Mouse (Mus musculus) WW6 (cell line): ENCODE measurements around the gene Chil4.
"Not testable (repeated sequence)": the region's sequence is repeated elsewhere in the genome, so short reads cannot be mapped to it uniquely, and the experiment has no call there.

ENCODE experiments used
- DNase-seq: peaks from one replicate; pipeline ENCODE4 v3.0.0-alpha.2; 2013; ENCODE audit warnings: low read depth, low spot score

Chil4 gene

DNA sequence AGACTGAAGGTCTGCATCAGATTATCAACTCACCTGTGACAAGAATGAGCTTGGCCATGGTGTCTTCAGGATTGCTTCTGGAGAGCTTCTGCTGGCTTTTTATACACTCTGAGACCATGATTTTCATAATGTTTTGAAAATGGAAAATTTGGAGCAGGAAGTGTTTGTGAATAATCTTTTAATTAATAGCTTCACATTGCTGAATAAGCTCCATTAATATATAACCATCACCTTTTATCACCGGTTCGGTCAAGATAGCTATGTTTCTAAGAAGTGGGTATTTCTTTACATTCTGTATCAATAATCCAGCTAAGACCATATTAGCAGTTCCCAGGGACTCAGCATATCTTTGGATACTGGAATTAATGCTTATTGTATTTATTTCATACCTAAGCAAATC lies at the start of gene Chil4:
TSS of gene Chil4 (minus strand) at position 101 of the 400 bp plus-strand sequence.
- no peak for DNase-seq

DNA sequence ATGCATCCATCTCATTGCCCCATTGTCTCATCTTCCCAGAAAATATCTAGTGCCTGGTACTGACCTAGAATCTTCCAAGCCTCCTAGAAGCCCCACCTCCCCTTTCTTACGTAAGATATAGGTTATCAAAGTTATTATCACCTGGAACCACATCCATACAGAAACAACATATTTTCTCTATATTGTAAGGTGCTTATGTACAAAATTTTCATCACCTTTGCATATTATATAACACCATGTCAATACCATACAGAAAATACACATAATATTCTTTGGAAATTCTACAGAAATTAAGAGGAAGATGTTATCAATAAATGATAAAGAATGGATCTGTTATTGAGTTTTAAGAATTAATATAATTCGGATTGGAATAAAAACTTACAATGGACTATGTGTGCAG lies 46.5 kb upstream of the Chil4 start:
- DNase-seq, result no peak

DNA sequence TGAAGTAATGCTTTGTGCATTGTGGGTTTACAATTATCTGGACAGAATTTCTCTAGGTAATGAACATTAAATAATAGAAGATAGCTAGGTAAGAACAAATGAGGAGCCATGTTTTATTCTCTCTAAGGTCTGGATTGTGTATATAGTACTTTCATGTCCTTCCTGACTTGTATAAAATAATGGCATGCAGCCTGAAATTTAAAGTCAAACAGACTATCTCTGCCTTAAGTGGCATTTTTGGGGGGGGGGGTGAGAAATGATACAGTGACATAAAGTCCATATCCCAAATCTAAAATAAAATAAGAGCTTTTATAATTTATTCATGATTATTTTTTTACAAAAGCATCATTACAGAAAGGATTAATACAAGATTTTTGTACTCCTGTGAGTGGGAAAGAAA lies 45.5 kb upstream of the Chil4 start:
- DNase-seq, result no peak

DNA sequence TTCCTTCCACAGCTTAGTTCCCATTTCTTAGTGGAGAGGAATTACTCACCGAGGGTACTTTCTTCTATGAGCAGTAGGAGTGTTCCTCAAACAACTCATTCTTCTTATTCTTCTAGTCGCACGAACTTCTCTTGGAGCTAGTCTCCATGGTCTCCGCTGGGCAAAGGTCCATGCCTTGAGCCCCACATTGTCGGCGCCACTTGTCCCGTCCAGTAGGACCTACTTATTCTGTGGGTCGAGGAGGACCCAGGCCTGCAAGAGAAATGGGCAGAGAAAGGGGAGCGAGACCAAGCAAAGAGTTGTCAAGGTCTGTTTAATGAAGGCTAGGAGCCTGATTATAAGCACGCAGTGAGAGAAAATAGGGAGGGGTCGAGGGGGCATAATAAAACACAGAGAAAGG lies 37.8 kb upstream of the Chil4 start:
- not testable (repeated sequence) for DNase-seq

DNA sequence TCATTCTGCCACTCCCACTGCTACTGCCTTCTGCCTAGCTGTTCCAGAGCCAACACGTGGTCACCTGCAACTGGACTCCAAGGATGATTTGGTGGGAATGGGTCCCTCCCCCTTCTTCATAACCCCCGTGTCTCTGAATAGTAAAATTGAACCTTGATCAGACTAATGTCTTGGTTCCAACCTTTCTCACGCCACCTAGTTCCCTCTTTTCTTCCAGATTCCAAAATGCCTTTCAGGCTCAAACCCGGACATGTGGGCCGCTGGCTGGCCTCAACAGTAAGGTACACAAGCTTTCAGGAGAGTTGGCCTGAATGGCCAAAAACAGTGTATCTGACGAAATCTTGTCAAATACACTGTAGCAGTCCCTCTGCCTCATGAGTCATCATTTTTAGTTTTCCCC lies 33.4 kb upstream of the Chil4 start:
- DNase-seq, result no peak

DNA sequence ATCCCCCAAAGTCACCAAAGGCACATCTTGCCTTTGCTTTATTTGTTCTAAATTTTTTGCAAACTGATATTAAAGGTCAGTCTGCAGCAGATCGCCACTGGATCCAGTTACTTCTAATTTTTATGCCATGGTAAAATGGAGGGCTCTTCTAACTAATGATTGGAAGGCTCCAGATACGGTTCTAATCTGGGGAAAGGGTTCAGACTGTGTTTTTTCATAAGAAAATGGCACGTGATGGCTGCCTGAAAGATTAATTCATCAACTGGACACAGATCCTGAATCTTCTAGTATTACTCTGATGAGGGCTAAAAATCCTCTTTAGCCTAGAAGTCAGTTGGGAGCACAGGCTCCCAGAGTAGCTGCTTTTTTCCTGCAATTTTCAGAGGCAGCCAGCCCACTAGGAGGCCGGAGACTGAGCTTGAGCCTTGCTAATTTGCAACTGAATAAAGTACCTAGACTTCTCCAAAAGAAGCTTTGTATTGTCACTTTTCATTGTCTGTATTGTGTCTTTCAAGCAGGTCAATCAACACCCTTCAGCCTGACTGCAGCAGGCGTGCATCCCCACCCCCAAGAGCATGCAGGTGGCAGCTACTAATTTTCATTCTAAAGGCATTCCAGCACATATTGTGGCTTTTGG lies 31.6 kb upstream of the Chil4 start:
- DNase-seq, result not testable (repeated sequence)

DNA sequence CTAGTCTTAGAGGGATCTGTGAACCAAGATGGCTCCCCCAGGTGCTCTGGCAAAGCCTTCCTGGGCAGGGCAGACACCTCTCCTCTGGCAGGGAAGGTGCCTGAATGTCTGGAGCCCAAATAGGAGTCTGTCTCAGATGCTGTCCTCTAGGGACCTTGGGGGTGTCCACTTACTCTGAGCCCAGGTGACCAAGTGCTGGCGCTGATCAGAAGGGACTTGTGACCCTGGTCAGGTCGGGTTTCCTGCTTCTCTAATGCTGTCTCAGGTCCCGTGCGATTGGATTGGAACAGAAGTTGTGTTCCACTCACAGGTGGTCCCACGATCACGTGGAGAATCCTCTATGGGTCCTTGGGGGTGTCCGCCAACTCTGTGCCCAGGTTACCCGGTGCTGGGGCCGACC lies 28.1 kb upstream of the Chil4 start:
- DNase-seq, result not testable (repeated sequence)

DNA sequence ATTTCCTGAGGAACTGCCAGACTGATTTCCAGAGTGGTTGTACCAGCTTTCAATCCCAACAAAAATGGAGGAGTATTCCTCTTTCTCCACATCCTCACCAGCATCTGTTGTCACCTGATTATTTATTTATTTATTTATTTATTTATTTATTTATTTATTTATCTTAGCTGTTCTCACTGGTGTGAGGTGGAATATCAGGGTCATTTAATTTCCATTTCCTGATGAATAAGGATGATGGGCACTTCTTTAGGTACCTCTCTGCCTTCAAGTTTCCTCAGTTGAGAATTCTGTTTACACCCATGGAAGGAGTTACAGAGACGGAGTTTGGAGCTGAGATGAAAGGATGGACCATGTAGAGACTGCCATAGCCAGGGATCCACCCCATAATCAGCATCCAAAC lies 20.9 kb upstream of the Chil4 start:
- not testable (repeated sequence) for DNase-seq

DNA sequence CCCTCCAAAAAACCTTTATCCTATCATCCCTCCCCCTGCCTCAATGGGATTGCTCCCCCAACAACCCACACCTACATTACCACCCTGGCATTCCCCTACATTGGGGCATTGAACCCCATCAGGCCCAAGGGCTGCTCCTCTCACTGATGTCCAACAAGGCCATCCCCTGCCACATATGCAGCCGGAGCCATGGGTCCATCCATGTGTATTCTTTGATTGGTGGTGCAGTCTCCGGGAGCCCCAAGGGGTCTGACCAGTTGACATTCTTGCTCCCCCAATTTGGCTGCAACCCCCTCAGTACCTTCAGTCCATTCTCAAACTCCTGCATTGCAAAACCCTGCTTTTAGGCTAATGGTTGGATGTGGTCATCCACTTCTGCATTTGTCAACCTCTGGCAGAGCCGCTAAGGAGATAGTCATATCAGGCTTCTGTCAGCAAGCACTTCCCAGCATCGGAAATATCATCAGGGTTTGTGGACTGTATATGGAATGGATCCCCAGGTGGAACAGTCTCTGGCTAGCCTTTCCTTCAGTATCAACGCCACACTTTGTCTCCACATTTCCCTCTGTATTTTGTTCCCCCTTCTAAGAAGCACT lies 20.0 kb upstream of the Chil4 start:
- DNase-seq, result no peak

DNA sequence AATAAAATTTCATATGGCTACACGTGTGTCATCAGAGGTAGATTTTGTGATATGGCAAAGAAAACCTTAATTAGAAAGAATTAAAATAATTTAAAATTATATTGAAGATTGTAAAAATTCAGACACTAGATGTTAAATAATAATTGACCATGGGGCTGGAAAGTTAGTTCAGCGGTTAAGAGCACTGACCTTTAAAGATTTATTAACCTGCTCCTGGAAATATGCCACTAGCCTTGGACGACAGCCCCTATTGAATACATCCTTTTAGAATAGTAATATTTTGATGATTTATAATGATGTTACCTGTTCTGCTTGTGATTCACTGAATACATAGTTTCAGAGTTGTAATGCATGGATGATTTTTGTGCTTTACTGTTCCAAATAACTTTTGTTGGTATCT lies 4.1 kb upstream of the Chil4 start:
- not testable (repeated sequence) for DNase-seq

DNA sequence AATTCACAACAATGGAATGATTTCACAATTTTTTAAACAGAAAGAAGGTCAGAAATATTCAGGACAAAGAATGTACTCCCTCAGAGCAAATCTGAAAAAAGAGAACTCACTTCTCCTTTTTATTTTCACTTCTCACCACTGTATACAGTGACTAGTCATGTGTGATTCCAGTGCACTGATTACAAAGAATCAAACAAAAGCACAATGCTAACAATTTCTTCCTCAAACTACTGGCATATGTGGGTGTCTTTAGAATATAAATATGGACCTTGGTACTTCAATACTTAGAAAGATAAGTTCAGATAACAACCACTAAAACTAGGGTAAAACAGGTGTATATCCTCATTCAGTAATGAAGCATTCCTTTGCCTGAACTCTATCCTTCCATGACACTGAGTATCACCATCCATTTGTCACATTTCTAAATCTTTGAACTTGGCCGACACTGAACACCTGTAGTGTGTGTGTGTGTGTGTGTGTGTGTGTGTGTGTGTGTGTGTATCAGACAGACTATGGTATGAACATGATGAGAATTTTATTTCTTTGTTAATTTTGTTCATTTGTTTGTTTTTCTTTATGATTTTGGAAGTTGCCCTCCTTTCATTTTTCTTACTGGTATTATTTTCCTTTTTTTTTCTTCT lies 2.4 kb upstream of the Chil4 start:
- DNase-seq, result no peak

DNA sequence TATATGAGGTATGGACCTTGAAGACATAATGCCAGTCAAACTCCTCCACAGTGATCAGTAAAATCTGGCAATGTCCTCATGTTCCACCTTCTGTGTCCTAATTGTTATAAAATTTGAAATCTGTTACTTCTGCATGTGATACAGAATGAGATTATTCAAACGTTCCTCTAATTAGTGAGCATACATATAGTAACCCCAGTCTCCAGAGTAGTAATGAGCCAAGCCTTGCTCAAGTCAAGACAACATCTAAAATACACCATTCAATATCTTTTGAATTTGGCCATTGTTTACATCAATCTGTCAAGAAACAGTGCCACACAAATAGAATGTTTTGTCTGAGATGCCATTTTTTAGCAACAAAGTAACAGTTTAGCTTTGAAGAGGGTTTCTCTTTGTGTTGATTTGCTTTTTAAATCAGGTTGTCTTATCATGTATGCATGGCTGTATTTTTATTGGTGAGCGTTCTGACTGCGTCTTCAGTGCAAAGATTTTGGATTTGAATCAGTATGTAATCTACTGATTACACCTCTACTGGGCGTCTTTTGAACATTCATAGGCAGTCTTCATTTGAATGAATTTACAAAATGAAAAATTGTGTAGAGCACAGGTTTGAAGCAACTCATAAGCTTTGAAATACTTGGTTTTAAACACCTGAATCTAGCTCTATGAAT lies 888 bp downstream of the Chil4 start:
- DNase-seq, result not testable (repeated sequence)

DNA sequence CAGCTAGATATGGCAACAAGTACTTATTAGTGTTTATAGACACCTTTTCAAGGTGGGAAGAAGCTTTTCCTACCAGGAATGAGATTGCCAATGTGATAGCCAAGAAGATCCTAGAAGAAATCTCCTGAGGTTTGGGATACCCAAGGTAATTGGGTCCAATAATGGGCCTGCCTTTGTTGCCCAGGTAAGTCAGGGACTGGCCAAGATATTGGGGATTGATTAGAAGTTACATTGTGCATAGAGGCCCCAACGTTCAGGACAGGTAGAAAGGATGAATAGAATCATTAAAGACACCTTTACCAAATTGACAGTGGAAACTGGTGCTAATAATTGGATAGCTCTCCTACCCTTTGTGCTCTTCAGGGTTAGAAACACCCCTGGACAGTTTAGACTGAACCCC lies 21.3 kb downstream of the Chil4 start:
- DNase-seq, result not testable (repeated sequence)

DNA sequence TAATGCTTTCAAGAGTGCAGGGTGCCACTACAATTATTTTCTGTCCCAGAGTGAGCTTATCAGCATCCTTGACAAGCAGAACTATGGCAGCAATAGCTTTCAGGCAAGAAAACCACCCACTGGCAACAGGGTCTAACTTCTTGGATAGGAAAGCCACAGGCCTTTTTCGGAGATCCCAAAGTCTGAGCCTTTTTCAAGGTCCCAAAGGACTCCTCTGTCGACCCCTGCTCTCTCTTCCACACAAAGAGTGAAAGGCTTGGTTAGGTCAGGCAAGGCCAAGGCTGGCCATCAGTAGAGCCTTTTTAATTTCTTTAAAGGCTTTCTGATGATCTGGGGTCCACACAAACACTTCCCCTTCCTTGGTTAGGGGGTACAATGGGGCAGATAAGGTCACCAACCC lies 22.1 kb downstream of the Chil4 start:
- not testable (repeated sequence) for DNase-seq

DNA sequence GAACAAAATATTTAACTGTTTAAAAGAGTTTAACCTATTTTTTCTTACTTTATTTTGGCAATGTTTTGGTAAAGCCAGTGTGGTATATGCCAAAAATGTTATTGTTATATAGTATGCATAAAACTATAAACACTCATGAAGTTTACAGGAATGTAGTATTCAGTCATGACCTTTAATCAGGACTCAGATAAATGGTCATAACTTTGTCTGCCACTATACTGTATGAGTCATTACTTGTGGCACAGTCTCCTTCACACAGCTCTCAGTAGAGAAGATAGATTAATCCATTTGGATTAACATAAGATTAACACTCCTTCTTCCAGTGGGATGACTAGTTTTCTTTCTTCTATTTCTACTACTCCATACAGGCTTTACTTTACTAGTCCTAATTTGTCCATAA lies 23.0 kb downstream of the Chil4 start:
- no peak for DNase-seq

DNA sequence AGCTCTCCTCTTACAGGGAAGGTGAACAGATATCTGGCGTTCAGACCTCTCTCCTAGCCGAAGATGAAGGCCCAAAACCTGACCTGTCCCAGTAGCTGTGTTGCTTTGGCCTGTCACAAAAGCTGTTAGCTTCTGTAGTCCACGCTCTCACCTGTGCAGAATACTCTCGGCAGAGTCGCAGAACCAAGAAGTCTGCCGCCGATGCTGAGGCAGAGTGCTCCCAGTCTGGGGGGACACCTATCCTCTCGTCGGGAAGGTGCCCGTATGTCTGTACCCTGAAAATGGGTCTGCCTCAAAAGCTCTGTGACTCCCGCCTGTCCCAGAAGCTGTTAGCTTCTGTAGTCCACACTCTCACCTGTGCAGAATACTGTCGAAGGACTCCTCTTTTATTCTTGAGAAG lies 23.8 kb downstream of the Chil4 start:
- no peak for DNase-seq

DNA sequence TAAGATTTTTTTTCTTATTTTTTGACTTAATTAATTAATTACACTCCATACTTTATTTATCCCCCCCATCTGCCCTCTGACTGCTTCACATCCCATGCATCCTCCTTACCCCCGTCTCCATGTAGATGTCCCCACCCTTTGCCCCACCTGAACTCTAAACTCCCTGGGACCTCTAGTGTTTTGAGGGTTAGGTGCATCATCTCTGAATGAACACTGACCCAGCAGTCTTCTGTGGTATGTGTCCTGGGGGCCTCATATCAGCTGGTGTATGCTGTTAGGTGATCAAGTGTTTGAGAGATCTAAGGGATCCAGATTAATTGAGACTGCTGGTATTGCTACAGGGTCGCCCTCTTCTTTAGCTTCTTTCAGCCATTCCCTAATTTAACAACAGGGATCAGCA lies 31.3 kb downstream of the Chil4 start:
- no peak for DNase-seq

DNA sequence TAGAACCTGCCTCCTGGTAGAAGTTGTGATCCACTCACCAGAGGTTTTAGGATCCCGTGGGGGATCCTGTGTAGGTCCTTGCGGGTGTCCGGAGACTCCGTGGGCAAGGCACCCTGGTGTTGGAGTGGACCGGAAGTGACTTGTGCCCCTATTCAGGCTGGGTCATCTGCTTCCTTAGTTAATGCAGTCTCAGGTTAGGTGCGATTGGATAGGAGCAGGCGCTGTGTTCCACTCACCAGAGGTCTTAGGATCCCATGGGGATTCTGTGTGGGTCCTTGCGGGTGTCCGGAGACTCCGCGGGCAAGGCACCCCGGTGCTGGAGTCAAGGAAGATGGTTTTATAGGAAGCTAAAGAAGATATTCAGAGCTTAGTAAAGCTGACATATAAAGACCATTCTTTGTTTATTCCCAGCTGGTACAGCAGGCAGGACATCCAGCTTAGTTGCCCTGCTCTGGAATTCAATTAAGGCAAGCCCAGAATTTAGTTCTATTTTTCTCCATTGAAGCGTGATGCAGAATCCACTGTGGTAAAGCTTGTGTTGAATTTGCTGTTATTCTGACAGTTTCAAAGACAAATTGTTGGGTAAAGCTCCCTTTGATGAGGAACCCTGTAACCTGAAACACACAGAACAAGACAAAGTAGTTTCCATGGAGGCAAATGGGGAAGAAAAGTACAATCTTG lies 41.7 kb downstream of the Chil4 start:
- DNase-seq, result no peak

DNA sequence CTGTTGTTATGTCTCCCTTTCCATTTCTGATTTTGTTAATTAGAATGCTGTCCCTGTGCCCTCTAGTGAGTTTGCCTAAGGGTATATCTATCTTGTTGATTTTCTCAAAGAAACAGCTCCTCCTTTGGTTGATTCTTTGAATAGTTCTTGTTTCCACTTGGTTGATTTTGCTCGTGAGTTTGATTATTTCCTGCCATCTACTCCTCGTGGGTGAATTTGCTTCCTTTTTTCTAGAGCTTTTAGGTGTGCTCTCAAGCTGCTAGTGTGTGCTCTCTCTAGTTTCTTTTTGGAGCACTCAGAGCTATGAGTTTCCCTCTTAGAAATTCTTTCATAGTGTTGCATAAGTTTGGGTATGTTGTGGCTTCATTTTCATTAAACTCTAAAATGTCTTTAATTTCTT lies 44.3 kb downstream of the Chil4 start:
- not testable (repeated sequence) for DNase-seq

DNA sequence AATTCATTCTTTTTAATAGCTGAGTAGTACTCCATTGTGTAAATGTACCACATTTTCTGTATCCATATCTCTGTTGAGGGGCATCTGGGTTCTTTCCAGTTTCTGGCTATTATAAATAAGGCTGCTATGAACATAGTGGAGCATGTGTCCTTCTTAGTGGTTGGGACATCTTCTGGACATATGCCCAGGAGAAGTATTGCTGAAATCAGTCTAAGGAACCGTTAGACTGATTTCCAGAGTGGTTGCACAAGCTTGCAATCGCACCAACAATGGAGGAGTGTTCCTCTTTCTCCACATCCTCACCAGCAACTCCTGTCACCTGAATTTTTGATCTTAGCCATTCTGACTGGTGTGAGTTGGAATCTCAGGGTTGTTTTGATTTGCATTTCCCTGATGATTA lies 46.8 kb downstream of the Chil4 start:
- DNase-seq, result not testable (repeated sequence)

DNA sequence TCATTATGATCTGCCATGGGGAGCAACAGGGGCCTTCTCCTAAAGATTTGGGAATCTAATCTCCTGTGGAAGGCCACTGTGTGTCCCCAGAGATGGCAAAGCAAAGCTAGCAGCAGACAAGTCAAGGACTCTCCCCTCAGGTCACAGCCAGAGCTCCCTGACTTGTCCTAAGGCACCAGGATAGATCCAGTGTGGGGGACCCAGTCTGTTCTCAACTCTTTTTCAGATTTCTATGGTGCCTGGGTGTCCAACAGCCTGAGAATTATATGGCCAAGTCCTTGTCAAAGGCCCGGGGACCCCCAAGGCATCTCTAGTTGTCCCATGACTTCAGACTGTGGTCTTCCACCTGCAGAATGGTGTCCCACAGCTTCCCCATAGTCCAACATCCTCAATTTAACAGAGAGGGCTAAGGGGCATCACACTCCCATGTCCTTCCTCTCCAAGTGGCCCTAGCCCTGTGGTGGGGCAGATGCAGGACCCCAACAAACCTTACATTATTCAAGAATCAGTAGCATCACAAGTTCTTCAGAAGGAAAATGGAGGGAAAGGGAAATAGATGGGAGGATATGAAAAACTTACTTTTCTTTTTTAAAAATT lies 48.1 kb downstream of the Chil4 start:
- no peak for DNase-seq
